Mouse (Mus musculus) heart, postnatal 0 days (tissue): Measurements from ENCODE around the gene Runx1.

Experiments
- CTCF ChIP-seq: IDR thresholded peaks from 2 replicates; pipeline ENCODE4 v1.5.1; 2016; ENCODE audit warnings: antibody characterized with exemption, control low read depth, low read depth
- EP300 ChIP-seq: IDR thresholded peaks from 2 replicates; pipeline ENCODE4 v1.6.1; 2016; ENCODE audit warnings: antibody characterized with exemption, low read depth

DNA sequence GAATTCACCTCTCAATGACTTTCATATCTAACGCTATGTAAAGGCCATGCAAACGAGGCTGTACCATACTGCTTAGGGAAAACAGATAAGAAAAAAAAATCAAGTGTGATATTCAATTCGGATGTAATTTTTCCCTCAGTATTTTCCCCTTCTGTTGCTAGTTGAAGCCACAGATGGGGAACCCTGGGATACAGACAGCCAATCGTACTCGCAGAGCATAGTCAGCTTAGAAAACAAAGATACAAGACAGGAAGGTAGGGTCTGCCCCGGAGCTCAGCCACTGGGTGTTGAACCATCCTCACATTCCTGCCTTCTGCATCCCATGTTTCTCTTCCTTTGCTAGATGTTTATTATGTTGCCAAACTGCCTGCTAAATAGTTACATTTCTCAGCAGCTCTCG, 9.9 kb downstream of the Runx1 start:
- TF ChIP-seq EP300 (no peak), CTCF (no peak)
